Mouse (Mus musculus) lung, postnatal 4 days (tissue): Measurements from ENCODE around the gene Gm3045.
A peak's percentile ranks its signal among the peaks of the same experiment; 100 is the strongest.

ENCODE experiments used
- DNase-seq, 2 experiments: peaks; one replicate each; pipeline ENCODE4 v3.0.0; 2021

The Gm3045 gene

DNA sequence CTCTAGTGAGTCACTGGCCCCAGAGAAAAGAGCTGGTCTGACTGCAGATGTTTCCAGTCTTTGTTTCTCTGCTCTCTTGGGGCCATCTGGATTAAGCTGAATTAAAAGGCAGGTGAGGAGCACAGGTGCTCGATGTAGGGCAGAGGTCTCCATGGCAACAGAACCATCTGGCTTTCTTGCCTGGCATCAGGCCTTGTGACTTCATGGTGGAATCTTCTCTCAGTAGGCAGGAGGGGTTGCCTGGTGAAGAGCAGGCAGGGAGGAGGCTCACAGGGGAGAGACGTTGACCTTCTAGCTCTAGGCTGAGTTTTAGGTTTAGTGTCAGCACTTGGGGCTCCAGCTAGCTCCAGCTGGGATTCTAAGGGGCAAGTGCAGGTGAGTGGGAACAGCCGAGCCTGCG is at the start of gene Gm3045:
TSS of gene Gm3045 (plus strand) at position 230 of the 400 bp plus-strand sequence.
- DNase-seq = no peak

- no peak for DNase-seq
Observed at GRCm38 (mm10) chr13:56380855-56381685, 45.3 kb upstream of the Gm3045 start.

DNA sequence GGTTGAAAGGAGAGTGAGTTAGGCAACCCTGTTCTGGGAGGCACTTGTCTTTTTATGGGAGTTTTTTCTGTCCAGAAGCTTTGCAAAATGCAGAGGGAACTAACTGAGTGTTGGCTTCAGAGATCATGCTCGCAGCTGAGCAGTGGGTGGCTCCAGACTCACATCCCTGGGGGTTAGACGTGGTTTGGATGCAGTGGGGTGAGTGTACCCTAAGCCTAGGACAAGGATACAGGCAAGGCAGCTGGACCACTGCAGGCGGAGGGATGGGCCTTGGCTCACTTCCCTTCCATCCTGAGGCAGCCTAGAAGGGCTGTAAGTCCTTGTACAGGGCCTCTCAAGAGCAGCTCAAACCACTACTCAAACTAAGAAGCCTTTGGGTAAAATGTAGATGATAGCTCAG is 43.0 kb upstream of the Gm3045 start:
- DNase-seq = no peak

DNA sequence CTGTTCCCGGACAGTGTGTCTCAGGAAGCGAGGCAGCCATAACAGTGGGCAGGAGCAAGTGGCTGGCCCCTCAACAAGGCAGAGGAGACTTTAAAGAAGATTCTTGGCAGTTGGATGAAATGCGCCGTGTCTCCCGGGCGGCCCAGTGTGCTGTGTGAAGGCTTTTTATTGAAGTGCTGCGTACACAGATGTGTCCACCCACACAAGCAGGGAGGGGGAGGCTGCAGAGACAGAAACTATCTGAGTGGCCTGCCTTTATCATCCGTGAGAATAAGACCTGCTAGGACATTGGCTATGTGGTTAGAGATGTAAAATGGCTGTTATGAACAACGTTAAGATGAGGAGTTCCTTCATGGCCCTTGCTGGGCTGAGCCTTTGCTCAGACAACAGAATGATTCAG is 40.0 kb upstream of the Gm3045 start:
- DNase-seq = no peak

DNA sequence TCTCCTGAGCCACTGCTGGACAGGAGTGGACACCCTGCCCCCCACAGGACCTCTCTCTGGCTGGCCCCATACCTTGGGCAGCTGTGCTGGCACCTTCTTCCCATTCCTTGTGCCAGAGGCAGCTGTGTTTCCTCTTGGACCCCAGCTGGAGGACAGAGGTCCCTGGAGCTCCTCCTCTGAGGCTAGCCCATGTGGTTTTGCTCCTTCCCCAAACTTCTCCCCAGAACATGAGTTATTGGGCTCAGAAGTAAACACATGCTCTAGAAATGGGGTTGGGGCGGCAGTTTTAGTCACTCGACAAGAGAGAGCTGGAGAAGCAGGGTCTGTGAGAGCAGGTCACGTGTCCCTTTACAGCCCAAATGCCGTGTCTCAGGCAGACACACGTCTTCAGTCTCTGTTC is 39.0 kb upstream of the Gm3045 start:
- peak; percentile 19 to 62 for DNase-seq

GRCm38 (mm10) chr13:56388042-56388441 is 38.4 kb upstream of the Gm3045 start:
- no peak for DNase-seq

GRCm38 (mm10) chr13:56397572-56397971 is 28.8 kb upstream of the Gm3045 start:
- DNase-seq = peak; percentile 54 to 83

GRCm38 (mm10) chr13:56401186-56401585 is 25.2 kb upstream of the Gm3045 start:
- DNase-seq = no peak

DNA sequence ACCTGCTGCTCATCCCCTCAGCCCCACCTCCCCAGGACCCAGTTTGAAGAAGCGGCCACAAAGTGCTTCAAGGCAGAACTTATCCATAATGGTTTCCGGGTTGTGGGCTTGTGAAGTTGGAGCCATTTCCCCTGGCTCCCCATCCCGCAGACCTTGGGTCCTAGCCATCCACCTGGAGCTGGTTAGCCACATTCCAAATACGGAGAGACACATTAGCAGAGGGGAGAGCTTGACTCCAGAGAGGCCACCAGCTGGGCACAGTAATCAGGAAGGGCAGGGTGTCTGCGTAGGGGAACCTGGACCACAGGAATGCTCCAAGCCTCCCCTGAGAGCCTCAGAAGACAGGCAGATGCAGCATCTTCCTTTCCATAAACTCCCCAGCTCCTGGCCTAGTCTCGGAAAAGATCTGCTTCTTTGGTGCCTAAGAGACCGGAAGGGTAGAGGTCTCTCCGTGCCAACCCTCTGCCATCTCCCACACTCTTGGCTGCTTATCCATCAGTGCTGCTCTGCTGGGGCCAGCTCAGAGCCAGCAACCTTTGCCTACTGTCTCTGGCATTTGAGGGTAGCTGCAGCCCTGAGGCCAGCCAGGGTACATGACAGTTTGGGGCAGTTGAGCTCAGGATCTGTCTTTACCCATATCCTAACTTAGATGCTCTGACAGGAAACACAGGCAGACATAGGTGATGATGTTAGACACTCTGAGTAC is 22.9 kb upstream of the Gm3045 start:
- no peak for DNase-seq

DNA sequence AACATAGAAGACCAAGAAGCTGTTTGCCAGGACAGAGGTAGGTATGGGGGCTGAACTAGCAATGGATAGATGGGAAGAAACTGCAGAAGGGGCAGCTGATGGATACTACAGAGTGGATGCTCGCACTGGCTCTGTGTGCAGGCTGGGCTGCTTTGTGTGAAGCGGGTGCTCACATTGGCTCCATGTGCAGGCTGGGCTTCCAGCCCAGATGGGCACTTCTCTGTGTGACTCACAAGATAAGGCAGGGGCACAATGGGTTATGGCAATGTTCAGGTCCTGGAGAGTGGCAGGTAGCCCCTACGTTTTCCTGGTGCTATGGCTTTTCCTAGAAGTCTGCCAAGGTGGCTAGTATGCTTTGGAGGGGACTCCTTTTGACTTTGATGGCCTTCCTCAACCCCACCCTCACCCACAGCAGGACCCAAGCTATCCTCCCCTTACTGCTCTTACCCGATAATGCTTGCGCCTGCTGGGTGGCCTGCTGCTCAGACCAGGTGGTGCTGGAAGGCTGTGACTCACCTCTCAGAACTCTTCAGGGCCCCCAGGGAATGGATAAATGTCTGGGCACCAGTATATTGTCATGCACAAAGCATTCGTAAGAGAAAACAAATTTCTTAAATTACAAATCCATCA is 21.8 kb upstream of the Gm3045 start:
- DNase-seq = no peak

GRCm38 (mm10) chr13:56412286-56412873 is 14.0 kb upstream of the Gm3045 start:
- DNase-seq = no peak

GRCm38 (mm10) chr13:56418685-56419483 is 7.5 kb upstream of the Gm3045 start:
- DNase-seq = peak; percentile 32 to 76

GRCm38 (mm10) chr13:56419538-56419937 is 6.9 kb upstream of the Gm3045 start:
- DNase-seq = no peak

DNA sequence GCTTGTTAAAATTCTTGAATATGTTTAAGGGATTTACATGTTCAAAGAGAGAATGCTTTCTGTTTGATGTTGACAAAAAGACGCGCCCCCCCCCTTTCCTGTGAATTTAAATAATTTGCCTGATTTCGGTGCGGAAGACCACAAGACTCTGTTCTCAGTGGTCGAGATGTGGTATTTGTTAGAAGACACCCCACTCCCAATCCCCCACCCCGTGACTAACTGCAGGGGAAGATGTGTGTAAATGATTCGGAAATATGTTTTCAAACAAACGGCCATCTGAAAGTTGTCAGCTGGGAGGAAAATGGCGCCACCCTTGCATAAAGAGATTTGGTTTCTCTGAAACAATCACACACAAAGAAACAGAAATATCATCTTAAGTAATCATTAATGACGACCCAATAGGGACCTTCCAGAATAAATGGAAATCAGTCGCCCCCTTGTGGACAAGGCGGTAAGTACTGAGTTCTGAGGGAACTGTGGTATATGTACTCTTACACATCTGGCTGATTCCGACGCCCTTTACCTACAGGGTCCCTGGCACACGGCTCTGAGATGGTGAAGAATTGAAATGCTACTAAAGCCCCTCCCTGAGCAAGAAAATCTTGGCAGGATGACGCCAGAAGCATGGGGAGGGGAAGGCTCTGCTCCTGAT is 4.2 kb upstream of the Gm3045 start:
- peak in 1 of 2 experiments; percentile 79 for DNase-seq

- no peak for DNase-seq
Observed at GRCm38 (mm10) chr13:56425931-56426330, 463 bp upstream of the Gm3045 start.

DNA sequence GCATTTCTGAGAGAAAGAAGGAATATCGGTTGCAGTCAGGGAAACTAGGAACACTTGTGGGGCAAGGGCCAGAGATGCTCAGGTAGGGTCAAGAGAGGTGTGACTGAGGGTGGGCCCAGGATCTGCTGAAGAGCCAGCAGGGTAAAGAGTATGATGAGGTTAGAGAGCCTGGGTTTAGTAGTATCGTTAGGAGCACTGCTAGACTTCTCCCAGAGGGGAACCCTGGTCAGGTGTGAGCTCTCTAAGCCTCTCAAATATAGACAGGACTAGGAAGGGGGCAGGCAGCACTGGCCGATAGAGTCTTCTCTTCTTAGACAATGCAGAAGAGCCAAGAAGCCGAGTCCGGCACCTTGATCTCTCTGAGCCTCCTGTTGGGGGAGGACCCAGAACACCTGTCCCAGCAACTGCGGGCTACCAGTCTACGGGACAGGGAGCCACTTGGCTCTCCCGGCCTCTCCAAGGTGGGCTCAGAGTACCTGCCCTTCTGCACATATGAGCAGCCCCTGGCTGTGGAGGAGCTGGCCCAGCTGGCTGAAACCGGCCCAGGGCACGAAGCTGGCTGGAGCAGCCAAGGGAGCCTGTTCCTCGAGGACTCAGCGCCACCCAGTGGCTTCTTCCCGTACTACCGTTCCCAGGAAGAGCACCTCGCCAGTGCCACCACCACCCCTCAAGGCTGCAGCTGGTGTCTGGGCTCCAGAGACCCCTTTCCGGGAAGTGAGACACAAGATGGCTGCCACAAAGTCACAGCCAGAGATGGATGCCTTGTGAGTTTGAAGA is 2.5 kb downstream of the Gm3045 start:
- DNase-seq = peak; percentile 67 to 75

DNA sequence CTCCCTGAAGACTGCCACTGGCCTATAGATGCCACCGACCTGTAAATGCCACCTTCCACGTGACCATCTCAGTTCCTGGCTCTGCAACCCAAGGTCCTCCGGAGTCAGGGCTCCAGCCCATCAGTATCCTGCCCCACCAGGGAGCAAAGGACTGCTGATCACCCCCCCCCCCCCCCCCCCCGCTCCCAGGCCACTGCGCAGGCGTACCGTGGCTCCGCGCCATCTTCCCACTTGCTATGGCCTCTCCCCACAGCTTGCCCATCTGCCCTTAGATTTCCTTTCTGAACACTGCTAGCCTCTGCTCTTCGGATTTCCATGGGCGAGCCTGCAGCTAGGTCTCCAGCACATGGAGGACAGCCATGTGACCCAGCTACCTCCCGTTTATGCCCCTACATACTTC is 6.1 kb downstream of the Gm3045 start:
- DNase-seq = no peak

DNA sequence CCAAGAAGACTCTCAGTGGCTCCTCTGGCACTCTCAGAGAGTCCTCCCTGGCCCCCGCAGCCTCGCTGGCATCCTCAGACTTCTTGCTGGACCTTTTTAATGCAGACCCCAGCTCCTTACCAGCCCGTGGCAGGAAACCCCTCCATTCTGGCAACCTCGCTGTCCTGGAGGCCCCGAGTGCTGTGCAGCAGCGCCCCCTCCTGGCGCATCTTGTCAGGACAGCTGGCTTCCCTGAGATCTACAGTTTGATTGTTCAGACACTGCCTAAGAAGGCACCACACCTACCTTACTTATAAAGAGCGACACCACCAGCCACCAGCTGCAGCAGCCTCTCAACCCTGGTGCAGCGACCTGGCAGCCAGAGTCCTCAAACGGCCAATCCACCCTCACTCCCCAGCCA is 7.1 kb downstream of the Gm3045 start:
- DNase-seq = peak; percentile 47 to 65

- DNase-seq = no peak
Observed at GRCm38 (mm10) chr13:56434311-56434751, 7.9 kb downstream of the Gm3045 start.

DNA sequence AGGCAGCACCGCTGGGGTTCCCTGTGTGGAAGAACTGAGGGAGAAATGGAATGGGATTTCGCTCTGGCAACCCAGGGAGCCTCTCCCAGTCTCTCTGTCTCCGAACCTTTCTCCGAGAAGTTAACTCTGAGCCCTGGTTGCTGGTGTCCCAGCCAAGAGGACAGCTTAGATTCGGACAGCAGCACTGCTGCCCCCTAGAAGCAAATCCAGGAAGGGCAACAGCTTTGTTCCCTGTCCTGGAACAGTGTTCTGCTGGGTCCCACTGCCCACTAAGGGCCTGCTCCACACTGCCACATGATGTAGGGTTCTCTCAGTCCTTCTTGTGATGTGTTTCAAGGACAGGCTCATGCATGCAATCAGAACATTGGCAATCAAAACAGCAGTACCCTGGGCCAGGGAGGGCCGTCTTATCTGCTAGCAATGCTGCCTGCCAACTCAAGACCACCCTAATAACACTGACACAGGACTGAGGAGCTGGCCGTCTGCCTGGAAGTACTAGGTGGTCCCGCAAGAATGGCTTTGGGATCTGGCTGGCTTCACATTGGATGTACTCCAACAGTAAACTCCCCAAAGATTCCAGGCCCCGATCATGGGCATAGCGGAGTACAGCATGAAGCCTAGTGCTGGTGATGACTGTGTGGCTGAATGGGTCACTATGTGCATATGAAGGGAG is 9.4 kb downstream of the Gm3045 start:
- no peak for DNase-seq
